Mouse (Mus musculus) inflammation-experienced regulatory T-cells, adult 6 months (primary cell): ENCODE measurements around the gene Smarca4. TPM values are rescaled to one million over a fixed set of nuclear protein-coding genes. Genes with fewer than 3 reads are reported as not detected.
A peak's percentile ranks its signal among the peaks of the same experiment; 100 is the strongest.

ENCODE experiments used
- ATAC-seq: one replicate; pipeline ENCODE4 v1.8.0; 2017
- polyA plus RNA-seq, 3 experiments: library from polyadenylated mRNA; unstranded; fragments of 100-300 nt; shearing (Covaris generic); gene quantifications; one replicate each; pipeline ENCODE4 v1.2.1; 2017

The Smarca4 gene
- polyA plus RNA-seq, 3 experiments from 2014 or later, result 24.2 to 32.7 (median 26.9) TPM

- peak; percentile 80 for ATAC-seq
Measured at GRCm38 (mm10) chr9:21601722-21602399, 14.1 kb upstream of the Smarca4 start.

- ATAC-seq, result no peak
Measured at GRCm38 (mm10) chr9:21604119-21604518, 11.8 kb upstream of the Smarca4 start.

GRCm38 (mm10) chr9:21605865-21606264, 10.1 kb upstream of the Smarca4 start:
- no peak for ATAC-seq

- no peak for ATAC-seq
Measured at GRCm38 (mm10) chr9:21606648-21607047, 9.3 kb upstream of the Smarca4 start.

GRCm38 (mm10) chr9:21609861-21610260, 6.1 kb upstream of the Smarca4 start:
- peak; percentile 100 for ATAC-seq

- ATAC-seq, result no peak
Measured at GRCm38 (mm10) chr9:21614864-21615616, 929 bp upstream of the Smarca4 start.

- ATAC-seq, result peak; percentile 23
Measured at GRCm38 (mm10) chr9:21616232-21616781, 338 bp downstream of the Smarca4 start.

- no peak for ATAC-seq
Measured at GRCm38 (mm10) chr9:21617066-21617465, 1.1 kb downstream of the Smarca4 start.

GRCm38 (mm10) chr9:21620229-21620628, 4.3 kb downstream of the Smarca4 start:
- ATAC-seq, result no peak

- no peak for ATAC-seq
Measured at GRCm38 (mm10) chr9:21622676-21623075, 6.7 kb downstream of the Smarca4 start.

- ATAC-seq, result no peak
Measured at GRCm38 (mm10) chr9:21625342-21626339, 9.7 kb downstream of the Smarca4 start.

GRCm38 (mm10) chr9:21626571-21626970, 10.6 kb downstream of the Smarca4 start:
- ATAC-seq, result no peak

GRCm38 (mm10) chr9:21627145-21627795, 11.3 kb downstream of the Smarca4 start:
- no peak for ATAC-seq

GRCm38 (mm10) chr9:21630673-21631072, 14.7 kb downstream of the Smarca4 start:
- ATAC-seq, result peak; percentile 69

GRCm38 (mm10) chr9:21633106-21633505, 17.1 kb downstream of the Smarca4 start:
- no peak for ATAC-seq

- no peak for ATAC-seq
Measured at GRCm38 (mm10) chr9:21635639-21636038, 19.7 kb downstream of the Smarca4 start.

GRCm38 (mm10) chr9:21639031-21639430, 23.1 kb downstream of the Smarca4 start:
- no peak for ATAC-seq

GRCm38 (mm10) chr9:21646366-21646765, 30.4 kb downstream of the Smarca4 start:
- ATAC-seq, result no peak

GRCm38 (mm10) chr9:21647721-21648120, 31.8 kb downstream of the Smarca4 start:
- no peak for ATAC-seq

GRCm38 (mm10) chr9:21652263-21652662, 36.3 kb downstream of the Smarca4 start:
- ATAC-seq, result no peak

- ATAC-seq, result no peak
Measured at GRCm38 (mm10) chr9:21653253-21653652, 37.3 kb downstream of the Smarca4 start.

- no peak for ATAC-seq
Measured at GRCm38 (mm10) chr9:21662034-21662433, 46.1 kb downstream of the Smarca4 start.
